Mouse (Mus musculus) stomach, embryonic 16.5 days (tissue): ENCODE data around the gene Gpr19. TPM values are rescaled to one million over a fixed set of nuclear protein-coding genes. Genes with fewer than 3 reads are reported as not detected.
A peak's percentile ranks its signal among the peaks of the same experiment; 100 is the strongest.

Experiments
- ATAC-seq: fragments of 200-750 bp; cut with Nextera tagmentation; 2 replicates; pipeline ENCODE4 v1.8.0; 2017; ENCODE audit warnings: moderate number of reproducible peaks, moderate TSS enrichment; ENCODE audit not compliant: insufficient read depth, low FRiP score
- H3K27ac ChIP-seq: fragments of 300-500 bp; sonication (generic); 2 replicates; pipeline ENCODE4 v1.5.1; 2014; ENCODE audit warnings: low read length
- H3K27me3 ChIP-seq: fragments of 300-500 bp; sonication (generic); 2 replicates; pipeline ENCODE4 v1.6.1; 2014; ENCODE audit warnings: low read length, control low read depth, mixed read lengths; ENCODE audit not compliant: control insufficient read depth, insufficient read depth
- H3K36me3 ChIP-seq: fragments of 300-500 bp; sonication (generic); 2 replicates; pipeline ENCODE4 v1.6.1; 2014; ENCODE audit warnings: low read length; ENCODE audit not compliant: control insufficient read depth, insufficient read depth
- H3K4me1 ChIP-seq: fragments of 300-500 bp; sonication (generic); 2 replicates; pipeline ENCODE4 v1.6.1; 2014; ENCODE audit warnings: low read length, control low read depth, mixed read lengths; ENCODE audit not compliant: control insufficient read depth, insufficient read depth
- H3K4me2 ChIP-seq: fragments of 300-500 bp; sonication (generic); 2 replicates; pipeline ENCODE4 v1.6.1; 2014; ENCODE audit warnings: low read depth, low read length, mixed read lengths
- H3K4me3 ChIP-seq: fragments of 300-500 bp; sonication (generic); replicated peaks from 2 replicates; pipeline ENCODE4 v1.5.1; 2014; ENCODE audit warnings: mild to moderate bottlenecking, low read length
- H3K9ac ChIP-seq: fragments of 300-500 bp; sonication (generic); 2 replicates; pipeline ENCODE4 v1.6.1; 2014; ENCODE audit warnings: low read length
- H3K9me3 ChIP-seq: fragments of 300-500 bp; sonication (generic); replicated peaks from 2 replicates; pipeline ENCODE4 v1.6.1; 2016; ENCODE audit warnings: low read length, control low read depth; ENCODE audit not compliant: control insufficient read depth
- WGBS: fragments of 180-500 bp; shearing (Covaris S2); extraction: QIAGEN DNeasy Blood & Tissue Kit; methylation state at CpG from one replicate; pipeline ENCODE4 v1.1.7; 2014; 5-methylcytosine and 5-hydroxymethylcytosine counted together
- polyA plus RNA-seq: library from polyadenylated mRNA; unstranded; fragments of >200 nt; fragmentation: Nextera tagmentation; extraction: Ambion mirVana; gene quantifications from 2 replicates; pipeline ENCODE4 v1.2.1, GENCODE M21; 2015

Gene Gpr19
- polyA plus RNA-seq, 1 experiment from 2014 or later, result 9.7 TPM

DNA sequence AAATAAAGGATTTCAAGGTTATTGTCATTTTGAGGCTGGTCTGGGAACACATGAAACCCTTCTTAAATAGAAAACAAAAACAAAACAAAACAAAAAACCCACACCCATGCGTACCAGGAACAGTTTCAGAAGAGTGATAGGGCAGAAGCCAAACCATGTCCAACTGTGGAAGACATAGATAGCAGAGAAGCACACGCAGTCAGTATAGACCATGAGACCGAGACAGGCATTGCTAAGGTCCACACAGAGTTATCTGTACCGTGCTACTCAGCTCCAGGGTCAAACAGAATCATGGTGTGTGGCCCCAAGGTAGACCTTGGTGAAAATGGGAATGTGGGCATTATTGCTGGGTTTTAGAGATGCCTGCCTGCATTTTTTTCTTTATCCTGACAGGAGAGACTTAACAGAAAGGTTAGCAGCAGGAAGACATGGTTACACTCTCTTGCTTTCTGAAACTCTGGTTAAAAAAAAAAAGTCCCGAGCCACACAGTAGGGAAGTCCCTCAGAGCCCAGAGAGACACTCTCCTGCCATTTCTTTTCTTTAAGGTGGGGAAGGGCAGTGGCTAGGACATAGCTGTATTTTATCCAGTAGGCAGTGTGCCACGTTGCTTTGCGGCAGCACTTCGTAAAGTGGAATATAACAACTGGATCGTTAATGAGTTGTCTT is 63.7 kb downstream of the Gpr19 start:
- Histone ChIP-seq H3K9me3 (no peaks in the 10 kb centered on the region), H3K9ac (no peak overlapping the region), H3K4me3 (no peak overlapping the region), H3K27me3 (no peaks in the 10 kb centered on the region), H3K4me2 (no peak overlapping the region), H3K27ac (no peak overlapping the region), H3K4me1 (no peaks in the 10 kb centered on the region; the same call in 1 of the 2 replicates), H3K36me3 (no peaks in the 10 kb centered on the region)
- ATAC-seq, result no peak
- 83% methylated on average over 9 of the region's 9 CpGs for WGBS

DNA sequence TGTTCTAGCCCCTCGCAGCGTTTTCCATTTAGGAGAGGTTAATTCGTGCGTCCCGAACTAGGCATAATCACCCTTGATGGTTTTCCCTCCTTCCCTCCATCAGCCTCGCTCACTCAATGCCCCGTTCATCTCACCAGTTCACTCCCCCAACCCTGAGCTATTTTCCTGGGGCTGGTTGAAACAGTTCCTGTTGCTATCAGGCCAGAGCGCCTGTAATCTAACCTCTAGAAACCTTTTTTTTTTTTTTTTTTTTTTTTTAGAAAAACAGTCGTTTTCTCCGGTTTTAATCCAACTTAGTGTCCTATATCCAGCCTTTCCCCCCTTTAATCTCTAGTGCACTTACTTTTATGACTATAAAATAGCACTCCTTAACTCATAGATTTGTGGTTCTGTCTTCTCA is 67.6 kb downstream of the Gpr19 start:
- no peaks in the 10 kb centered on the region for H3K36me3 ChIP-seq
- H3K27ac ChIP-seq, result peak overlapping the region; percentile 96
- no peaks in the 10 kb centered on the region for H3K27me3 ChIP-seq
- H3K9ac ChIP-seq, result peak overlapping the region; percentile 86
- ATAC-seq, result no peak
- H3K4me2 ChIP-seq, result peak overlapping the region; percentile 79
- H3K9me3 ChIP-seq, result no peaks in the 10 kb centered on the region
- H3K4me3 ChIP-seq, result peak overlapping the region; percentile 73
- H3K4me1 ChIP-seq, result peaks cover 4% of the 10 kb centered on the region
- WGBS, result 3% methylated on average over 10 of the region's 10 CpGs

DNA sequence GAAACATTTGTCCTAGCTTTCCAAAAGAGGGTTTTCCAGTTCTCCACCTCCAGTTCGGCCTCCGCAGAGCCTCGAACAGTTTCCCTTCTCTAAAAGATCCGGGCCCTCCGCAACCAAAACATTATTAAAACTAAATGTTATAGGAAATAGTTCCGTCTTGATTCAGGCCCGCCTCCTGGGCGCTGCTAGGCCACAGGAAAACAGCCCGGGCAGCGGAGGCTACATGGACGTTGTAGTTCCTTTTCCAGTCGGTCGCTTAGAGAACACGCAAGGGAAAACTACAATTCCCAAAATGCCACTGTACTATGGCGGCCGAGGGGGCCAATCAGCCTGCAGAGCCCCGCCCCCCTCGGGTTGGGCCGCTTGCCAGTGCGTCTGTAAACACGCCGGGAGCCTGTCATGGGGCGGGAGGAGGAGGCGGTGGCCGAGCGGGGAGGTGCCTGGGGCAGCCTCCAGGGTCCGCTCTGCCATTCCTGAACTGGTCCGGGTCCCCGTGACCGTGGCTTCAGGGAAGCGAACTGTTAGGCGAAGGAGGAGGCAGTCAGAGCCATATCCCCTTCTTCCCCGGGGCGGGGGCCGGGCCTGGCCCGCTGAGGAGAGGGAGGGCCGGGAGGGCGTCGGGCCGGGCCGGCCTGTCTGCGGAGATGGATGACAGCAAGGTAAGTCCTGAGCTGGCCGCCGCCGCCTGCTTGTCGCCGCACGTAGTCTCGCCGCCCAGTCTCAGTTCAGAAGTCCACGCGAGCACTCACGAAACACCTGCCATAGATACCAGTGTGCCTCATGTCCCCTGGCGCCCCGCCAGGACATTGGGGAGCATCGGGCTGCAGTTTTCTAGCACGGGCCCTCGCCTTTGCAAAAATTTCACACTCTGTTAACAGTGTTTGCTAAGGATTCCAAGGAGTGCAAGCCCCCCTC is 68.3 kb downstream of the Gpr19 start, which contains the start of gene Crebl2:
Gene Crebl2 (plus strand): TSS at position 369 of the 915 bp plus-strand sequence.
- no peaks in the 10 kb centered on the region for H3K9me3 ChIP-seq
- H3K27me3 ChIP-seq, result no peaks in the 10 kb centered on the region
- H3K4me1 ChIP-seq, result peaks cover 4% of the 10 kb centered on the region
- peak; percentile 96 for ATAC-seq
- H3K9ac ChIP-seq, result peak within 1 kb of the TSS; percentile 86
- under 1% methylated on average over 56 of the region's 58 CpGs for whole genome bisulfite sequencing
- peak within 1 kb of the TSS; percentile 79 for H3K4me2 ChIP-seq
- H3K27ac ChIP-seq, result peak within 1 kb of the TSS; percentile 96
- no peaks in the 10 kb centered on the region for H3K36me3 ChIP-seq
- H3K4me3 ChIP-seq, result peak within 1 kb of the TSS; percentile 73

GRCm38 (mm10) chr6:134822844-134823243 is 75.5 kb downstream of the Gpr19 start:
- H3K9me3 ChIP-seq, result no peaks in the 10 kb centered on the region
- no peak for ATAC-seq
- H3K27me3 ChIP-seq, result no peaks in the 10 kb centered on the region
- no peaks in the 10 kb centered on the region for H3K4me1 ChIP-seq
- no peak overlapping the region for H3K27ac ChIP-seq
- H3K36me3 ChIP-seq, result no peaks in the 10 kb centered on the region
- H3K9ac ChIP-seq, result no peak overlapping the region
- WGBS, result 64% methylated on average over 10 of the region's 10 CpGs
- no peak overlapping the region for H3K4me3 ChIP-seq
- no peak overlapping the region for H3K4me2 ChIP-seq

GRCm38 (mm10) chr6:134820411-134820810 is 78.0 kb downstream of the Gpr19 start:
- Histone ChIP-seq H3K9me3 (no peaks in the 10 kb centered on the region), H3K4me3 (no peak overlapping the region), H3K9ac (no peak overlapping the region), H3K4me1 (0 out of 2 replicates have a peak, but pooled peaks cover 5% of the 10 kb centered on the region), H3K36me3 (no peaks in the 10 kb centered on the region), H3K27ac (peak overlapping the region; percentile 40; the same call in 1 of the 2 replicates), H3K27me3 (no peaks in the 10 kb centered on the region), H3K4me2 (no peak overlapping the region)
- ATAC-seq, result no peak
- WGBS, result 32% methylated on average over 6 of the region's 6 CpGs

DNA sequence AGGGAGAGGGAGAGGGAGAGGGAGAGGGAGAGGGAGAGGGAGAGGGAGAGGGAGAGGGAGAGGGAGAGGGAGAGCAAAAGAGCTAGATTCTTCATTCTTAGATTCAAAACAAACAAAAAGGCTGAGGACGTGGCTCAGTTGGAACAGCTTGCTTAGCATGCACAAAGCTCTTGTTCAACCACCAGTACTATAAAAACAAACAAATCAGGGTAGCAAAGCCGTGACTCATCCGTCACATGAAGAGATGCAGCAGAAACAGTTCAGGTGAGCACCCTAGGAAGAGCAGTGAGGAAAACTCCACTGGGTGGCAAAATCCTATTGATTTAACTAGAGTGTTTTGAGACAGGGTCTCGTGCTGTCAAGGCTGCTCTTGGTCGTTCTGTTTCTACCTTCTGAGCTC is 78.6 kb downstream of the Gpr19 start:
- H3K27me3 ChIP-seq, result no peaks in the 10 kb centered on the region
- H3K4me2 ChIP-seq, result no peak overlapping the region
- ATAC-seq, result no peak
- H3K36me3 ChIP-seq, result no peaks in the 10 kb centered on the region
- H3K4me3 ChIP-seq, result no peak overlapping the region
- H3K9ac ChIP-seq, result no peak overlapping the region
- 0 out of 2 replicates have a peak, but pooled peaks cover 5% of the 10 kb centered on the region for H3K4me1 ChIP-seq
- no peaks in the 10 kb centered on the region for H3K9me3 ChIP-seq
- H3K27ac ChIP-seq, result no peak overlapping the region
- 28% methylated on average over 5 of the region's 5 CpGs for WGBS

Other genes with a start within 250 kb of the Gpr19 start
- 18.5 and 19.2 TPM in 2 replicates for gene Dusp16, start 106.0 kb downstream of the Gpr19 start, polyA plus RNA-seq
- 3.3 and 3.9 TPM in 2 replicates for gene Crebl2, start 68.4 kb downstream of the Gpr19 start, polyA plus RNA-seq
- 15.5 and 17.7 TPM in 2 replicates for gene Cdkn1b, start 21.8 kb upstream of the Gpr19 start, polyA plus RNA-seq
- gene Apold1, start 83.1 kb upstream of the Gpr19 start, polyA plus RNA-seq, result 2.2 and 2.9 TPM in 2 replicates
- gene Ddx47, start 113.0 kb upstream of the Gpr19 start, polyA plus RNA-seq, result 104 and 105 TPM in 2 replicates
- 24.7 and 30.4 TPM in 2 replicates for gene Gprc5a, start 167.1 kb upstream of the Gpr19 start, polyA plus RNA-seq
- gene Gprc5d, start 219.7 kb upstream of the Gpr19 start, polyA plus RNA-seq, result 0.13 and 0.40 TPM in 2 replicates